Mouse (Mus musculus) heart, postnatal 14 days (tissue): Measurements from ENCODE around the gene Mknk1. TPM values are rescaled to one million over a fixed set of nuclear protein-coding genes. Genes with fewer than 3 reads are reported as not detected.

Source experiments
- DNase-seq, 2 experiments: peaks; one replicate each; pipeline ENCODE4 v3.0.0; 2021 to 2022
- intact Hi-C: fragments of 180-260 bp; cut with DNase I; formaldehyde crosslinking; loops from one replicate; pipeline ENCODE4 v1.15.1; 2025
- long read RNA-seq, 2 experiments: library from polyadenylated mRNA; stranded (forward); transcript quantifications; one replicate each; pipeline ENCODE4 v2.0.0; 2021
- total RNA-seq, 2 experiments: library from RNA; stranded (reverse); gene quantifications; 2 replicates each; pipeline ENCODE4 v1.2.3; 2021

Mknk1 gene
- 10 to 100 TPM; 27.8 to 28.1 TPM for total RNA-seq
- long read RNA-seq, experiment 1, transcript Mknk1-201 (13 exons, 2,543 nt) = major isoform, 9 of 36 reads
- long read RNA-seq, experiment 1, partial matches to known transcripts = 2 of 36 reads
- long read RNA-seq, experiment 1, other reads (novel, unspliced or antisense) = 22 of 36 reads
- long read RNA-seq, experiment 2, transcript Mknk1-201 (13 exons, 2,543 nt) = major isoform, 8 of 33 reads
- long read RNA-seq, experiment 2, partial matches to known transcripts = 2 of 33 reads
- long read RNA-seq, experiment 2, other reads (novel, unspliced or antisense) = 23 of 33 reads

DNA sequence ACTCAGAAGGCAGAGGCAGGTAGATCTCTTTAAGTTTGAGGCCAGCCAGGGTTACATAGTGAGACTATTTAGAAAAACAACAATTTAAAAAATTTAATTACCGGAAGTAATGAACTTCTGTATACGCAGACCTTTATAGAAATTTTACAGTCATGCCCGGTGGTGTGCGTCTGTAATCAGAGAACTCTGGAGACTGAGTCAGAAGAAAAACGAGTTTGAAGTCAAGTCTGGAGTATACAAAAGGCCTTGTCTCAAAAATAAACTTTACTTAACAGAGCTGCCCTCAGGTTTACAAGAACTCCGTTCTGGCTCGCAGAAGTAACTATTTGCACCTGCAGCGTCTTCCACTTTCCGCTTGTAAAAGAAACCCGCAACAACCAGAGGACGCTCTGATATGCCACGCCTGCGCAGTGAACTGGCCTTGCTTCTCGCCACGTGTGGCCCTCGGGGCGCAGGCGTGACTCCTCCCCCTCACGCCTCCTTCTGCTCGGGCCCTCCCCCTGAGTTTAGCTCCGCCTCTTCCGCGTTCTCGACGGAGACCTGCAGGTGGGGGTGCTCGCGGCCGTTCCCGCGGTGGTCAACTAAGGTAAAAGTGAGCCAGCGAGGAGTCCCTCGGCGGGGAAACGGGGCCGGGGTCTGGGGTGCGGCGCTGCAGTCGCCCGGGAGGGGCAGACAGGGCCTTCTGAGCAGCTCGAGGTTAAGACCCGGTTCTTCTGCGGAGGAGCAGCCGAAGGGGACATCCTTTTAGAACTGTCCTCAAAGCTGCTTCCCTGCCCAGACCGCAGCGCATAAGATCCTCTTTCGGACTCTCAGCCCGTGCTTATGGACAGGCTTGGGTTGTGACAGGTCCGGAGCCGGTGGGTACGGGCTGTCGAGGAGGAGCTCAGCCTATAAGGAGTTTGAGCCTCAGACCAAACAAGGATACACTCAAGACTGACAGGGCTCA lies at the start of gene Mknk1:
Mknk1 (plus strand) TSS at position 503 of the 946 bp plus-strand sequence.
- intact Hi-C loops = loop anchor here (5.0 kb wide), 1 partner anchor 102 kb away; the partner anchor contains the start of gene Efcab14
- peak; percentile 92 to 95 for DNase-seq

DNA sequence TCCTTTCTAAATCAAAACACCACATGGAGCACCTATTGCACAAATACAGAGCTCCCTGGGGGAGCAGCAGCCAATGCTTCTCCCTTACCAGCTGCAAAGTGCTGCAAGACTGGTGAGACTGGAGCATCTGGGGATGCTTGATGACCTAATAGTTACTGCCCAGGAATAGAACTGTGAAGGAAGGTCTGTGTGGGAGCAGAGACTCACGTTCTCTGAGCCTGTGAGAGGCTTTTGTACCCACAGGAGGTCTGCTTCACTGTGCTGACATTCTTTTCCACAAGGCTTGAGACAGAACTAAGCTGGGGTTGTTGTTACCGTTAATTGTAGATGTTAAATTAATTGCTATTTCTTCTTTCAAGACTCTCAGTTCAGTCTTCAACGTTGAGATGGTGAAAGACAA lies 48.1 kb upstream of the Mknk1 start:
- no peak for DNase-seq
- intact Hi-C loops = no loop called here

DNA sequence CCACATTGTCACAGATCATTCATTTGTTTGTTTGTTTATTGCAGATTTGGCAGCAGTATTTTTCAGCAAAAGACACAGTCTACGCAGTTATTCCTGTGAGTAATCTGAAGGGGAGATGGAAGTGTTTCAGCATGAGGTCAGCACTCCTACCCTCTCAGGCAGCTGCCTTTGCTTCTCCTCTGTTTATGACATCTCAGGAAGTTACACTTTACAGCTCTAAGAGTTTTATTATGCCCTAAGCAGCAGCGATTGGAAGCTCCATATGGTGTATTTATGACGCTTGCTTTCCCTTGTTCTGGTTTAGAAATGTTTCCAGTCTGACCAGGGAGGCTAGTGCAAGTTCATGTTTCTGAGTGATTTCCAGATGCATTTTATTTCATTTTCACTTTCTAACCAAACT lies 43.6 kb upstream of the Mknk1 start:
- intact Hi-C loops = no loop called here
- DNase-seq = no peak

DNA sequence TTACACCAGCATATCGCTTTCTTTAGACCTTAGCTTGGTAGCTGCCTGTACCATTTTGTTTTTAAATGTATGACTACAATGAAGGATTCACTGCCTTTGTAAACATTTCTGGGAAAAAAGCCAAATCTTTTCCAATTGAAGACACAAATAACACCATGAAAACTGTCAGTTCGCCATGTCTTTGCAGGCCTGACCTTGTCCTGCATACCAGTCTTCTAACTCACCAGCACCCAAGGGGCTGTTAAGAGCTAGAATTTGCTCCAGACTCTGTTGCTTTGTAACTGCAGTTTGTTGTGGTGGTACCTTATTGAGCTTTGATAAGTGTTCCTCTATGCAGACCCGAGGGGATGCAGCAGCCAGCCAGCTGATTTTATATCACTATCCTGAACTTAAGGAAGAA lies 39.0 kb upstream of the Mknk1 start:
- intact Hi-C loops = no loop called here
- DNase-seq = no peak

DNA sequence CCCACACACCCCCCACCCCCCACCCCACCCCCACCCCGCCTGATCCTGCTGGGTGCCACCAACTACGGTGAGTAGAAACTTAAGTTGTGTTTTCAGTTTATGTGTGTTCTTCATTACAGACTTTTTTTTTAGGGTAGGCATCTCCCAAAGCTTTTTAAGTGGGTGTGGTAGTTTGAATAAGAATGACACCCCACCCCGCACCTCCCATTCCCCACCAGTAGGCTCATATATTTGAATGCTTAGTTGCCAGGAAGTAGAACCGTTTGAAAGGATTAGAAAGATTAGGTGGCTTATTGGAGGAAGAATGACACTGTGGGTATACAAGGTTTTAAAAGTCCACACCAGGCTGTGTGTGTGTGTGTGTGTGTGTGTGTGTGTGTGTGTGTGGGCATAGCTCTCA lies 26.7 kb upstream of the Mknk1 start:
- intact Hi-C loops = no loop called here
- DNase-seq = no peak

DNA sequence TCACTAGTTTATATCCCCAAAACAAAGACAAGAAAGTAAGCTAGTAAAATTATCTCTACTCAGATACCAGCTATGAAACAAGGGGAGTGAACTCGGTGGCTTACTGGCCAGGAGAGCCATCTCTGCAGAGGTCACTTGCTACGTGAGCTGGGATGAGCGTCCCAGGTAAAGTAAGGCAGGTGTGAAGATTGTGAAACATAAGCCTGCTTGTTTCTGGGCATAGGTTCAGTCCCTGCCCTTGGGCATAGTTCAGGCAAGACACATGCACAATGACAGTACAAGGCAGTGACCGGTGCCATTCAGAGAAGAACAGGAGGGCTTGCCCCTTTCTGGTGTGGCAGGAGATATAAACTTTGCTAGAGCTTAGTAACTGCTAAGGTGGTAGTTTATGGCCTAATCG lies 23.4 kb upstream of the Mknk1 start:
- intact Hi-C loops = no loop called here
- DNase-seq = no peak

DNA sequence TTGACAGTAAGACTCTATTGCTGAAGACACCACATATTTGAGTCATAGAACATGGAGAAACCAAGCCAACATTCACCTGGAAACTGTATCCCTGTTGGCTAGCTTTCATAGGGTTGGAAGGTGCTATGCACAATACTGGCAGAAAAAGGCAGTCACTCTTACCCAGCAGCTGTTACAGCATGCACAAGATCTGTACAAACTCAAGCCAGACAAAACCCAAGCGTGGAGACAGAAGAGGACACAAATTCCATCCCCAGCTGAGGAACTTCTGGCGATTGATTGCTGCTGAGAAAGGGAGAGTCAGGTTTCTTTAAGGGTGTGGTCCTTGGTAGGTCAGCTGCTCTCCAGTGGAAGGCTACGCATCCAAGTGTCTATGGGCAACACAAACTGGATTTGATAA lies 18.8 kb upstream of the Mknk1 start:
- DNase-seq = no peak
- intact Hi-C loops = no loop called here

DNA sequence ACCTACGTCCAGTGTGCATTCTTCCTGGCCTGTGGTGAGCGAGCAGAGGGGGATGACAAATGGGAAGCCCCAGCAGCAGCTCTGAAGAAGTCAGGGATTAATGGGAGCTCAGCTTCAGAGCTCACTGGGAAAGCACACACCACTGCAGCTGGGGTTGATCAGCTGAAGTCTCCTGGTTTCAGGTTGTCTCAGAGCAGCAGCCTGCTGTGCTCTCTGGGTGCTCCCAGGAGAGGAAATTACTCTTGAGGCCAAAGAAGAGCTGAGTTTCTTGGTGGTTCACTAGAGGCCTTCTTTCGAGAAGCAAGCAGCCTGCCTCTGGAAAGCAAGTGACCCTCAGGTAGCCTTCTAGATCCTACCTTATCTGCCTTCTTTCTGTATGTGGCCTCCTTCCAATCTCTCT lies 18.1 kb upstream of the Mknk1 start:
- DNase-seq = no peak
- intact Hi-C loops = no loop called here

DNA sequence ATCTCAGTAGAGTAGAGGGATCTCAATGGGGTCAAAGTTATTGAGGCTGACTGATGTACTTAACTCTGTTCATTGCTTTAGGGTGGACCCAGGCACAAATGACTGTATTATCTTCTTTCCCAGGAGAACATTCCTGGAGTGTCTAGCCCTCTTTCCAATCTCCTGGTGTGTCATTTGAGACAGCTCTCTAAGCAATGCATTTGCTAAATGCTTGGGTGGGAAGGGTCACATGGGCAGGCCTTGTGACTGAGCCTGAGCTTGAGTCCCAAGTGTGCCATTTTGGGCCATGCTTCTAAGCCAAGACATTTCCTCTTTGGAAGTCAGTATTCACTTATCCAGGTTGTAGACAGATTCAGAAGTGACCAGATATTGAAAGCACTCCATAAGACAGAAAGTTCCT lies 17.6 kb upstream of the Mknk1 start:
- intact Hi-C loops = no loop called here
- DNase-seq = no peak

DNA sequence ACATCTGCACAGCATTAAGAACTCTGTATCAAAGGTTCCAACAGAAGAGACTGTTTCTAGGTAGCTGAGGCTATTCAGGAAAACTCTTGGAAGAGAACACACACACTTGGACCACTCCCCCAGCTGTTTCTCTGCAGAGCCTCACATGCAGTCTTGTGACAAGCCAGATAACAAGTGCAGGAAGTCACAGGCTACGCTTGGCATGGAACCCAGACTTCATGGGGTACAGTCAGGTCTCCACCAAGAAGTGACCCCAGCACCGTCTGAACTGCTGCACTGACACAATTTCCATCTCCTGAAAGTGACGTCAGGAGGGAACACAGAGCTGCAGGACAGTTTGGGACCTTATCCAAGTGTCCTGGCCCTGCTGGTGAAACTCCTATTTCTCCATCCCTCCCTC lies 17.1 kb upstream of the Mknk1 start:
- intact Hi-C loops = no loop called here
- DNase-seq = peak; percentile 21 to 34

DNA sequence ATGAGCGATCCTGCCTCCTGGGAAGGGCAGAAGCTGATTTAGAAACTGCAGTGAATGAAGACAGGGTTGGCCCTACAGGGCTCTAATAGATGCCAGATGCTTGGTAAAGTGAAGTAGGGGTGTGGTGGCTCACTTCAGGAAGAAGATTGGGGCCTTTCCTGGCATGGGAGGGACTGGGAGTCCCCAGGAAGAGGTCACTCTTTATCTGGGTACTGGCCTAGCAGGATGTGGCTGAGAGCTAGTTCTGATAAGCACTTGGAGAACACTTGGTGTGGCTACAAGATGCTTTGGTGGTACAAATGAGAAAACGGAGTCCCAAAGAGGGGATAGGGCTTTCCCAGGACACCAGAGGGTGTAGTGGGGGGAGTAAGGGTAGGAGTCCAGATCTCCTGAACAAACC lies 14.8 kb upstream of the Mknk1 start:
- DNase-seq = no peak
- intact Hi-C loops = no loop called here

DNA sequence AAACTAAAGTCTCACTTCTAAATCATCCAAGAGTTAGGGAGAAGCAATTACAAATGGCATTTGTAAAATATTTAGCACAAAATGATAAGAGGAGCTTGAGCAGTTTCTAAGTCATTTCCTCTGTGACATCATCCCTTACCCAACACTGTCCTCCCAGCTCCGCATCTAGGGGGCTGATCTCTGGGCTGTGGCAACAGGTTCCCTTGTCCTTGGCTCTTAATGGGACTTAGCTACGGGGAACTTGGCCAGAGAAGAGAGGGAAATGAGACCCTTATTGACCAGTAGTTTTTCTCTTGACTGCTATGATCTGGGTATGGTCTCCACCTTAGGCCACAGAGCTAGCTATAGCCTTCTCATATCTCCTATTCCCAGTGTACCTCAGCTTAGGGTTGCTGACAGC lies 13.7 kb upstream of the Mknk1 start:
- DNase-seq = no peak
- intact Hi-C loops = no loop called here

DNA sequence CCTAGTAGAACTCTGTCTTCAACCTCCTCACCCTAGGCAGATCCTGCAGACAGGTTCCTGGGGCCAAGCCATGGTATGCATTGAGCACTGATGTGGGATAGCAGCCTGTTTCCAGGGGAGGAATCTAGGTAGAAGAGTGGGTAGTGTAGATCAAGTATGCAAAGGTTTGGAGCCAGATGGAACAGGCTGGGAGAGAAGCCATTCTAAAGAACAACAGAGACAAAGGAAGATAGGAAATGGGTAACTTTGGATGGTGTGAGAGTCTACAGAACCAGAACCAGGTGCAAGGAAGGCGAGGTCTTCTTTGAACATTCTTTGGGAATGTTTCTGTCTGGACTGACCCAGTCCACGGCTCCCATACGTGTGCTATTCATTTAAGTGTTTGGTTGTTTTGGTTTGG lies 11.9 kb upstream of the Mknk1 start:
- intact Hi-C loops = no loop called here
- no peak for DNase-seq

DNA sequence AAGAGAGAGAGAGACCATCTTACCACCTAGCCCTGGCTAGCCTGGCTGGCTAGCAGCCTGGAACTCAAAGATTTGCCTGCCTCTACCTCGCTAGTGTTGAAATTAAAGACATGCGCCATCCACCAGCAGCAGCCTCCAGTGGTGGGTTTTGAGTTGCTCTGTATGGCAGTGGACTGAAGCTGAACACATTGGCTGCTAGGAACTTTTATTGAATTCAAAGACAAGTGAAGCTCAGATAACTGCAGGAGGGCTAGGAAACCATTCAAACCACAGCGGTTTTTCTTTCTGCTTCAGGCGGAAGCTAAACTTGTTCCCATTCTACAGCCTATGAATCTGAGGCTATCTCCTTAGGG lies 11.5 kb upstream of the Mknk1 start:
- DNase-seq = no peak
- intact Hi-C loops = no loop called here

DNA sequence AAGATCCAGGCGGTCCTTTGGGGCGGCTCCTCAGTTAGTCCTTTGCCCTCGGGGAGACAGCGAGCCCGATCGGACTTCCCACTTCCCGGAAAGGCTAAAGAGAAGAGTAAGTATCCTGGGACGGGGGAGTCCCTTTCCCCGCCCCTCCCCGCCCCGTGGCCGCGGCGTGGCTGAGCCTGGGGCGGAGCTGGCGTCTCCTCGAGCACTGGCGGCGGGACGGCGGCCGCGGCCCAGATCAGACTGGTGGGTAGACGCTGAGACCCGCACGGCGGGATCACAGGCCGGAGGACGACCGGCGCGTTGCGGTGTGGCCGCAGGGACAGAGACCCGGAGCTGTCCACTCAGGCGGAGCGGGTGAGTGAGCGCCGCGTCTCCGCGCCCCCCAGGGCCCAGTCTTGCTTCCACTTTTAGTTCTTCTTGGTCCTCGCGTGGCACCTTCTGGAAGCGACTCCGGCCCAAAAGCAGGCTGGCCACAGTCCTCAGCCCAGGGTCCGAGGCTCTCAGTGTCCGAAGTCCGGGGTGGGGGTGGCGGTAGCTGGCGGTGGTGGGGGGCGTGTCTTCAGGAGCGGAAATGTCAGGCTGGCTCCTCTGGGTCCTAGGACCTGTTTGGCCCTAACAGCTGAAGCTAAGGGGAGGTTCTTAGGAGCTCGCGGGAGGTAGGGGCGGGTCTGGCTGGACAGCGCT lies 11.0 kb upstream of the Mknk1 start, which contains the start of gene Mob3c:
Mob3c (plus strand) TSS at position 205 of the 684 bp plus-strand sequence.
- peak; percentile 84 to 87 for DNase-seq
- intact Hi-C loops = no loop called here

DNA sequence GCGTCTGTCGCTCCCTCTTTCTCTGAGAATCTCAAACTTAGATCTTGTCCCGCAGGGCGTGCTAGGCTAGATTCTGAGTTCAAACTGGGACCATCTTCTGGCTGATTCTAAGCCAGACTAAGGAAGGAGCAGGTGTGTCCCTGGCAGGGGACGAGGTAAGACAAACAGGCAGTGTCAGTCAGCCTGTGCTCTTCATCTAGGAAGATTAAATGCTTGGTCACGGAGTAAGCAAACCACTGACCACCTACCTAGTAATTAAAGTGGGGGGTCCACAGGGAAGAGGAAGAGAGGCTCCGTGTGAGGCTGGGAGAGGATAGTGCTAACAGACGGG lies 10.5 kb upstream of the Mknk1 start:
- intact Hi-C loops = no loop called here
- DNase-seq = no peak

DNA sequence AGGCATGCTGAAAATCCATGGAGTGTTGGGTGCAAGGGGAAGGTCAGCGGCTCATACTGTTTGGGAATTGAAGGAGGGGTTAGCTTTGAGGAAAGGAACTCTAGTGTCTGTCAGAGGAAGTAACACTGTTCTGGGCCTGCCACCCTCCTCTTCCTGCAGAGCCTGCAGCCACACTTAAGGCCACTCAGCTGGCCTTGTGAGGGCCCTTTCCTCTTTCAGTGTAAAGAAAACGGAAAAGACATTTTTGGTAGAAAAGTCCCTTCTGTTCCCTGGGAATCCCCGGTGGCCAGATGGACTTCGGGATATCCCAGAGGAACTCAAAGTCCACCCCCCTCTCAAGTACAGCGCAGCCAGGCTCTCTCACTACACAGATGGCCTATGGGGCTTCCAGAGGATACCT lies 8.5 kb upstream of the Mknk1 start:
- intact Hi-C loops = no loop called here
- peak in 1 of 2 experiments; percentile 14 for DNase-seq

DNA sequence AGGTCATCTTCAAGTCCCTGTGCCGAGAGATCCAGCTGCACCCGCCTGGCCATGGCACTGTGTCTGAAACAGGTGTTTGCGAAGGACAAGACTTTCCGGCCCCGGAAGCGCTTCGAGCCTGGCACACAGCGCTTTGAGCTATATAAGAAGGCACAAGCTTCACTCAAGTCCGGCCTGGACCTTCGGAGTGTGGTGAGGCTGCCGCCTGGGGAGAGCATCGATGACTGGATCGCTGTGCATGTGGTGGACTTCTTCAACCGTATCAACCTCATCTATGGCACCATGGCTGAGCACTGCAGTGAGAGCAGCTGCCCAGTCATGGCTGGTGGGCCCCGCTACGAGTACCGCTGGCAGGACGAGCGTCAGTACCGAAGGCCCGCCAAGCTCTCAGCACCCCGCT lies 7.8 kb upstream of the Mknk1 start:
- intact Hi-C loops = no loop called here
- no peak for DNase-seq

DNA sequence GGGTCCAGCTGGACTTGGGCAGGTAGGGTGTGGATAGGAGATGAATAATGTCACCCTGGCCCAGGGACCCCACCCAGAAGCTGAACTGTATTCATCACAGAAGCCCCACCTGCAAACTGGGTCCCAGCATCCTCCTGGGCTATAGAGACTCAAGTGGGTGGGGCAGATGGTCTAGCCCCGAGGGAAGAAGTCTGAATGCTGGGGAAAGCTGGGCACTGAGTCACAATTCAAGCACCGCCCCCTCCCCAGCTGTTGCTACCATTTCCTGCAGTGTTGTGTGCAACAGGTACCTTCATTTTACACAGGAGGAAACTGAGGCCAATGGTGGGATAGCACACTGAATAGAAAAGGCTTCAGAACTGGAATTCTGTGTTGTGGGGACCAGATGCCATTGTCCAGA lies 7.0 kb upstream of the Mknk1 start:
- intact Hi-C loops = no loop called here
- DNase-seq = no peak

DNA sequence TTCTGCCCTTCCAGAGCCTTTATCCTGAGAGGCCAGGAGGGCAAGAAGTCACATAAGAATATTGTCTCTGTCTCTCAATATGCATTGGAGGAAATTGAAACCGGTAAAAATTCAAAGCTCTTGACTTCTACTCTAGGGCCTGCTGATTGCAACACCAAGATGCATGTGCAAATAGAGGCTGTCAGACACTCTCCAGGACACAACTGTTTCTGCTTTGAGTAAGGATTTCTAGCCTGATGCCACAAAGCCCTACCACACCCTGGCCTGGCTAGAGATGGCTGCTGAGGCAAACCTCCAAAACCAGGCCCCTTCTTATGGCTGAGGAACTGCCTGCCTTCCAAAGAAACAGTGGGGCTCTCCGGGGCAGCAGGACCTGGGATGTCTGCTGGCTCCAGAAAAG lies 3.4 kb upstream of the Mknk1 start:
- intact Hi-C loops = loop anchor here (5.0 kb wide), 1 partner anchor 98 kb away; the partner anchor contains the start of gene Efcab14
- no peak for DNase-seq

DNA sequence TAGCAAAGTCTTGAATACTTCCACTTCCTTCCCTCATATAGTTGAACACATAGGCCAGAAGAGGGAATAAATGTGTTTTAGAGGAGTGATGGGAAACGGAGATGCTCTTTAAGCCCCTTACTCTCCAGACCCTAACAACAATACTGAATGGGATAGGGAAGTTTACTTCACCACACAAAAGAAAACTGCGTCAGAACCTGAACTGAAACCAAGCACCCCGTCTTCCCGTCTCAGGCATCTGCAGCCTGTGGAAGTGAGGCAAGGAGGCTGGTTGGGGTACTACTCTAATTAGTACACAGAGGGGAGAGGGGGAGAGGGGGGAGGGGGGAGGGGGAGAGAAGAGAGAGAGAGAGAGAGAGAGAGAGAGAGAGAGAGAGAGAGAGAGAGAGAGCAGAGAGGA lies 802 bp upstream of the Mknk1 start:
- intact Hi-C loops = loop anchor here (5.0 kb wide), 1 partner anchor 101 kb away; the partner anchor contains the start of gene Efcab14
- DNase-seq = no peak
